Mouse (Mus musculus): ENCODE measurements around the gene Erich6.

- TF ChIP-seq EP300 (IDR thresholded peaks at IDR 0.05; ENCODE audit: low read depth) (no peak), CTCF (IDR thresholded peaks at IDR 0.05; ENCODE audit: low read depth) (no peak)
Measured at GRCm38 (mm10) chr3:58608506-58608905, 28.5 kb downstream of the Erich6 start.
